Mouse (Mus musculus) layer of hippocampus, adult 18-20 months (tissue): ENCODE data around the gene Hist1h3f. TPM values are rescaled to one million over a fixed set of nuclear protein-coding genes. Genes with fewer than 3 reads are reported as not detected.
"Not testable (repeated sequence)": the region's sequence is repeated elsewhere in the genome, so short reads cannot be mapped to it uniquely, and the experiment has no call there.

Experiments
- DNase-seq, 2 experiments: peaks; one replicate each; pipeline ENCODE4 v3.0.0; 2022; ENCODE audit warnings: low spot score in 2 of 2
- microRNA-seq, 2 experiments: library from miRNA; unstranded; fragments of <30 nt; microRNA quantifications; one replicate each; pipeline ENCODE4 v1.2.0; 2021
- total RNA-seq, 2 experiments: library from RNA; stranded (reverse); gene quantifications; 2 replicates each; pipeline ENCODE4 v1.2.3; 2021

Hist1h3f gene
- total RNA-seq, 2 experiments from 2014 or later = 15.1 to 16.5 TPM

GRCm38 (mm10) chr13:23581408-23582218 is 37.8 kb downstream of the Hist1h3f start, which contains the start of gene Hist1h4d:
Gene Hist1h4d, plus strand, starts transcription at chr13:23581598.
- DNase-seq = peak; percentile 98 to 99

- DNase-seq = no peak
These were observed 38.6 kb downstream of the Hist1h3f start for GRCm38 (mm10) chr13:23582219-23583056.

GRCm38 (mm10) chr13:23583387-23584068 is 39.7 kb downstream of the Hist1h3f start:
- DNase-seq = no peak

- DNase-seq = no peak
These were observed 40.5 kb downstream of the Hist1h3f start for GRCm38 (mm10) chr13:23584331-23584730.

- peak; percentile 61 to 75 for DNase-seq
These were observed 41.2 kb downstream of the Hist1h3f start for GRCm38 (mm10) chr13:23585029-23585441.

- peak; percentile 71 to 85 for DNase-seq
These were observed 41.7 kb downstream of the Hist1h3f start for GRCm38 (mm10) chr13:23585442-23586098.

- DNase-seq = no peak
These were observed 42.5 kb downstream of the Hist1h3f start for GRCm38 (mm10) chr13:23586099-23586939.

GRCm38 (mm10) chr13:23586940-23587225 is 43.0 kb downstream of the Hist1h3f start:
- DNase-seq = no peak

- no peak for DNase-seq
These were observed 47.4 kb downstream of the Hist1h3f start for GRCm38 (mm10) chr13:23591206-23591605.

GRCm38 (mm10) chr13:23591886-23592285 is 48.0 kb downstream of the Hist1h3f start:
- DNase-seq = not testable (repeated sequence)

- no peak for DNase-seq
These were observed 48.8 kb downstream of the Hist1h3f start for GRCm38 (mm10) chr13:23592614-23593013.

- DNase-seq = no peak
These were observed 49.4 kb downstream of the Hist1h3f start for GRCm38 (mm10) chr13:23593051-23593770.

Small RNA genes within 50 kb of the gene (microRNA-seq; reads per million reads assigned to microRNA genes)
- 0 reads per million in 2 experiments for gene Gm44297
- gene Gm44359 = 0 reads per million in 2 experiments
- gene Gm44394 = 0 reads per million in 2 experiments
- 0.59 to 0.99 reads per million in 2 experiments for gene n-TStga1

Other genes with a start within 250 kb of the Hist1h3f start
- 10 to 100 TPM; 30.8 to 31.6 TPM for gene Zfp322a, start 174.8 kb upstream of the Hist1h3f start, total RNA-seq
- 1 to 10 TPM; 8.8 to 9.5 TPM for gene Abt1, start 120.2 kb upstream of the Hist1h3f start, total RNA-seq
- not detected for gene Btn1a1, start 78.2 kb upstream of the Hist1h3f start, total RNA-seq
- 1 to 10 TPM in 1 of 2 experiments, under 1 TPM in 1; 0.91 to 1.4 TPM for gene Btn2a2, start 55.2 kb upstream of the Hist1h3f start, total RNA-seq
- 100 to 1,000 TPM; 331 to 357 TPM for gene Hist1h4h, start 13.0 kb upstream of the Hist1h3f start, total RNA-seq
- 1 to 10 TPM in 1 of 2 experiments, not detected in 1; 3.0 TPM for gene Hist1h2af, start 10.1 kb upstream of the Hist1h3f start, total RNA-seq
- 1 to 10 TPM; 2.1 to 4.9 TPM for gene Hist1h3g, start 8.6 kb upstream of the Hist1h3f start, total RNA-seq
- under 1 TPM; 0.43 to 0.54 TPM for gene Hist1h2bh, start 660 bp upstream of the Hist1h3f start, total RNA-seq
- gene Hist1h4f, start 7.6 kb downstream of the Hist1h3f start, total RNA-seq = 100 to 1,000 TPM; 135 to 161 TPM
- 1 to 10 TPM; 3.1 to 4.0 TPM for gene Hist1h1d, start 9.2 kb downstream of the Hist1h3f start, total RNA-seq
- gene Hist1h3e, start 18.3 kb downstream of the Hist1h3f start, total RNA-seq = 10 to 100 TPM; 39.8 to 44.6 TPM
- gene Hist1h2ae, start 27.2 kb downstream of the Hist1h3f start, total RNA-seq = 1 to 10 TPM; 3.9 to 8.2 TPM
- gene Hist1h2bg, start 27.3 kb downstream of the Hist1h3f start, total RNA-seq = 10 to 100 TPM; 58.3 to 66.2 TPM
- 10 to 100 TPM; 24.1 to 24.2 TPM for gene Hist1h2bf, start 30.1 kb downstream of the Hist1h3f start, total RNA-seq
- 1 to 10 TPM; 3.8 to 7.1 TPM for gene Hist1h2ad, start 30.3 kb downstream of the Hist1h3f start, total RNA-seq
- gene Hist1h3d, start 31.7 kb downstream of the Hist1h3f start, total RNA-seq = 10 to 100 TPM; 11.8 to 13.6 TPM
- 100 to 1,000 TPM; 152 to 153 TPM for gene Hist1h4d, start 37.5 kb downstream of the Hist1h3f start, total RNA-seq
- 10 to 100 TPM; 10.2 to 11.3 TPM for gene Hist1h2be, start 77.1 kb downstream of the Hist1h3f start, total RNA-seq
- gene Hist1h1e, start 78.5 kb downstream of the Hist1h3f start, total RNA-seq = 10 to 100 TPM; 41.8 to 45.0 TPM
- gene Hist1h2ac, start 139.9 kb downstream of the Hist1h3f start, total RNA-seq = 1 to 10 TPM; 2.3 to 3.4 TPM
- 10 to 100 TPM; 53.5 to 63.1 TPM for gene Hist1h2bc, start 140.1 kb downstream of the Hist1h3f start, total RNA-seq
- gene Hist1h1t, start 151.8 kb downstream of the Hist1h3f start, total RNA-seq = not detected
- gene Hist1h4c, start 154.4 kb downstream of the Hist1h3f start, total RNA-seq = 100 to 1,000 TPM; 104 to 112 TPM
- 1 to 10 TPM; 4.1 to 4.2 TPM for gene Hfe, start 166.8 kb downstream of the Hist1h3f start, total RNA-seq
- 10 to 100 TPM; 47.0 to 47.3 TPM for gene Hist1h1c, start 194.8 kb downstream of the Hist1h3f start, total RNA-seq
- under 1 TPM; 0.62 to 0.63 TPM for gene Hist1h3c, start 201.6 kb downstream of the Hist1h3f start, total RNA-seq
- gene Hist1h2bb, start 202.7 kb downstream of the Hist1h3f start, total RNA-seq = 10 to 100 TPM; 15.7 to 19.5 TPM
- 10 to 100 TPM; 28.1 to 35.2 TPM for gene Hist1h2ab, start 207.1 kb downstream of the Hist1h3f start, total RNA-seq
- gene Hist1h3b, start 208.2 kb downstream of the Hist1h3f start, total RNA-seq = 1 to 10 TPM; 7.6 to 9.4 TPM
- gene Hist1h4b, start 213.0 kb downstream of the Hist1h3f start, total RNA-seq = 10 to 100 TPM; 73.0 to 74.7 TPM
- 10 to 100 TPM; 42.9 to 49.4 TPM for gene Hist1h4a, start 217.2 kb downstream of the Hist1h3f start, total RNA-seq
- gene Hist1h3a, start 218.3 kb downstream of the Hist1h3f start, total RNA-seq = 10 to 100 TPM; 27.5 to 33.9 TPM
- 10 to 100 TPM; 15.7 to 16.5 TPM for gene Hist1h1a, start 219.6 kb downstream of the Hist1h3f start, total RNA-seq
- gene Trim38, start 225.9 kb downstream of the Hist1h3f start, total RNA-seq = not detected